Mouse (Mus musculus): ENCODE results near the gene Trim34a. TPM values are rescaled to one million over a fixed set of nuclear protein-coding genes. Genes with fewer than 3 reads are reported as not detected.
"Not testable (repeated sequence)": the region's sequence is repeated elsewhere in the genome, so short reads cannot be mapped to it uniquely, and the experiment has no call there.

Trim34a gene
- polyA plus RNA-seq, 1 experiment from 2014 or later, result 1.8 TPM

GRCm38 (mm10) chr7:104260380-104260779 is 16.1 kb downstream of the Trim34a start:
- not testable (repeated sequence) for H3K4me2 ChIP-seq; ATAC-seq (ENCODE audit: insufficient read depth); H3K27me3 ChIP-seq; H3K9ac ChIP-seq; H3K9me3 ChIP-seq (replicated peaks); H3K36me3 ChIP-seq (replicated peaks); H3K4me1 ChIP-seq (replicated peaks); H3K4me3 ChIP-seq (replicated peaks); H3K27ac ChIP-seq (replicated peaks)
- 68% methylated on average over 4 of the region's 4 CpGs for WGBS (ENCODE audit: insufficient replicate concordance)

- not testable (repeated sequence) for H3K4me2 ChIP-seq; ATAC-seq (ENCODE audit: insufficient read depth); H3K9ac ChIP-seq; H3K27ac ChIP-seq (replicated peaks); H3K4me1 ChIP-seq (replicated peaks); H3K27me3 ChIP-seq; H3K9me3 ChIP-seq (replicated peaks); H3K36me3 ChIP-seq (replicated peaks); H3K4me3 ChIP-seq (replicated peaks)
- 50% methylated on average over 4 of the region's 5 CpGs for WGBS (ENCODE audit: insufficient replicate concordance)
Measured at GRCm38 (mm10) chr7:104265335-104265734, 21.1 kb downstream of the Trim34a start.

GRCm38 (mm10) chr7:104279361-104279760 is 35.1 kb downstream of the Trim34a start:
- H3K9ac ChIP-seq; H3K27me3 ChIP-seq; ATAC-seq (ENCODE audit: insufficient read depth); H3K9me3 ChIP-seq (replicated peaks); H3K4me3 ChIP-seq (replicated peaks); H3K4me1 ChIP-seq (replicated peaks); H3K36me3 ChIP-seq (replicated peaks); H3K27ac ChIP-seq (replicated peaks); H3K4me2 ChIP-seq: not testable (repeated sequence)
- WGBS (ENCODE audit: insufficient replicate concordance), result 50% methylated on average over 3 of the region's 3 CpGs

- peak; percentile 92 for ATAC-seq (ENCODE audit: insufficient read depth)
- Histone ChIP-seq H3K4me2 (peak within 1 kb of the TSS; percentile 50), H3K4me3 (replicated peaks) (peak within 1 kb of the TSS; percentile 43)
- H3K4me1 ChIP-seq (replicated peaks); H3K36me3 ChIP-seq (replicated peaks); H3K27me3 ChIP-seq; H3K9me3 ChIP-seq (replicated peaks); H3K27ac ChIP-seq (replicated peaks); H3K9ac ChIP-seq: not testable (repeated sequence)
- 30% methylated on average over 14 of the region's 14 CpGs for WGBS (ENCODE audit: insufficient replicate concordance)
Measured at GRCm38 (mm10) chr7:104287576-104288443, 43.6 kb downstream of the Trim34a start, which contains the start of gene Trim5. TSS of gene Trim5 (minus strand) at chr7:104288094.

GRCm38 (mm10) chr7:104290641-104291040 is 46.4 kb downstream of the Trim34a start:
- Histone ChIP-seq H3K9me3 (replicated peaks) (no peaks in the 10 kb centered on the region), H3K4me1 (replicated peaks) (no peaks in the 10 kb centered on the region), H3K36me3 (replicated peaks) (no peaks in the 10 kb centered on the region), H3K4me3 (replicated peaks) (no peak overlapping the region), H3K27ac (replicated peaks) (no peak overlapping the region), H3K9ac (no peak overlapping the region), H3K27me3 (no peaks in the 10 kb centered on the region), H3K4me2 (no peak overlapping the region)
- WGBS (ENCODE audit: insufficient replicate concordance), result 71% methylated on average over 1 of the region's 1 CpGs
- ATAC-seq (ENCODE audit: insufficient read depth), result no peak

- Histone ChIP-seq H3K4me1 (replicated peaks) (no peaks in the 10 kb centered on the region), H3K9me3 (replicated peaks) (no peaks in the 10 kb centered on the region), H3K27ac (replicated peaks) (no peak overlapping the region), H3K4me3 (replicated peaks) (no peak overlapping the region), H3K36me3 (replicated peaks) (no peaks in the 10 kb centered on the region), H3K4me2 (no peak overlapping the region), H3K9ac (no peak overlapping the region), H3K27me3 (no peaks in the 10 kb centered on the region)
- 62% methylated on average over 5 of the region's 5 CpGs for WGBS (ENCODE audit: insufficient replicate concordance)
- ATAC-seq (ENCODE audit: insufficient read depth), result no peak
Measured at GRCm38 (mm10) chr7:104291638-104292400, 47.6 kb downstream of the Trim34a start.

Other genes starting within 250 kb of the Trim34a start
- not detected in 2 replicates for gene Olfr638, start 245.7 kb upstream of the Trim34a start, polyA plus RNA-seq (2015; fragmentation: Nextera tagmentation; extraction: Ambion mirVana)
- gene Olfr639, start 227.2 kb upstream of the Trim34a start, polyA plus RNA-seq (2015; fragmentation: Nextera tagmentation; extraction: Ambion mirVana), result not detected in 2 replicates
- gene Olfr640, start 218.9 kb upstream of the Trim34a start, polyA plus RNA-seq (2015; fragmentation: Nextera tagmentation; extraction: Ambion mirVana), result not detected in 2 replicates
- gene Olfr641, start 209.0 kb upstream of the Trim34a start, polyA plus RNA-seq (2015; fragmentation: Nextera tagmentation; extraction: Ambion mirVana), result not detected in 2 replicates
- gene Olfr642, start 191.8 kb upstream of the Trim34a start, polyA plus RNA-seq (2015; fragmentation: Nextera tagmentation; extraction: Ambion mirVana), result not detected in 2 replicates
- gene 4930516K23Rik, start 183.0 kb upstream of the Trim34a start, polyA plus RNA-seq (2015; fragmentation: Nextera tagmentation; extraction: Ambion mirVana), result not detected in 2 replicates
- gene Olfr644, start 172.6 kb upstream of the Trim34a start, polyA plus RNA-seq (2015; fragmentation: Nextera tagmentation; extraction: Ambion mirVana), result not detected in 2 replicates
- gene Olfr645, start 159.0 kb upstream of the Trim34a start, polyA plus RNA-seq (2015; fragmentation: Nextera tagmentation; extraction: Ambion mirVana), result not detected in 2 replicates
- not detected in 2 replicates for gene Olfr646, start 139.6 kb upstream of the Trim34a start, polyA plus RNA-seq (2015; fragmentation: Nextera tagmentation; extraction: Ambion mirVana)
- not detected in 2 replicates for gene Ubqln5, start 114.6 kb upstream of the Trim34a start, polyA plus RNA-seq (2015; fragmentation: Nextera tagmentation; extraction: Ambion mirVana)
- not detected in 2 replicates for gene Olfr643, start 107.1 kb upstream of the Trim34a start, polyA plus RNA-seq (2015; fragmentation: Nextera tagmentation; extraction: Ambion mirVana)
- not detected in 2 replicates for gene Ubqln3, start 101.2 kb upstream of the Trim34a start, polyA plus RNA-seq (2015; fragmentation: Nextera tagmentation; extraction: Ambion mirVana)
- not detected in 2 replicates for gene Ubqlnl, start 93.9 kb upstream of the Trim34a start, polyA plus RNA-seq (2015; fragmentation: Nextera tagmentation; extraction: Ambion mirVana)
- not detected in 2 replicates for gene Olfm5, start 79.6 kb upstream of the Trim34a start, polyA plus RNA-seq (2015; fragmentation: Nextera tagmentation; extraction: Ambion mirVana)
- gene Olfr648, start 61.1 kb upstream of the Trim34a start, polyA plus RNA-seq (2015; fragmentation: Nextera tagmentation; extraction: Ambion mirVana), result 0.06 and 0.08 TPM in 2 replicates
- gene Olfr649, start 48.5 kb upstream of the Trim34a start, polyA plus RNA-seq (2015; fragmentation: Nextera tagmentation; extraction: Ambion mirVana), result not detected in 2 replicates
- 0.43 and 0.50 TPM in 2 replicates for gene Trim6, start 25.7 kb upstream of the Trim34a start, polyA plus RNA-seq (2015; fragmentation: Nextera tagmentation; extraction: Ambion mirVana)
- 0.32 and 0.37 TPM in 2 replicates for gene Trim5, start 43.6 kb downstream of the Trim34a start, polyA plus RNA-seq (2015; fragmentation: Nextera tagmentation; extraction: Ambion mirVana)
- 3.1 and 3.4 TPM in 2 replicates for gene Trim12a, start 71.0 kb downstream of the Trim34a start, polyA plus RNA-seq (2015; fragmentation: Nextera tagmentation; extraction: Ambion mirVana)
- gene Trim34b, start 85.0 kb downstream of the Trim34a start, polyA plus RNA-seq (2015; fragmentation: Nextera tagmentation; extraction: Ambion mirVana), result 0.07 TPM in 1 of 2 replicates, not detected in the other
- gene Trim12c, start 108.9 kb downstream of the Trim34a start, polyA plus RNA-seq (2015; fragmentation: Nextera tagmentation; extraction: Ambion mirVana), result 1.1 and 1.2 TPM in 2 replicates
- gene Trim30b, start 125.4 kb downstream of the Trim34a start, polyA plus RNA-seq (2015; fragmentation: Nextera tagmentation; extraction: Ambion mirVana), result 0.28 and 0.36 TPM in 2 replicates
- 0.30 and 0.53 TPM in 2 replicates for gene Trim30c, start 156.4 kb downstream of the Trim34a start, polyA plus RNA-seq (2015; fragmentation: Nextera tagmentation; extraction: Ambion mirVana)
- gene Trim30a, start 220.7 kb downstream of the Trim34a start, polyA plus RNA-seq (2015; fragmentation: Nextera tagmentation; extraction: Ambion mirVana), result 2.4 and 2.8 TPM in 2 replicates